Mouse (Mus musculus) gastrocnemius, adult 18-20 months (tissue): Measurements from ENCODE around the gene Ssc5d. TPM values are rescaled to one million over a fixed set of nuclear protein-coding genes. Genes with fewer than 3 reads are reported as not detected.

ENCODE experiments used
- DNase-seq: peaks from one replicate; pipeline ENCODE4 v3.0.0; 2021; ENCODE audit warnings: low spot score
- total RNA-seq, 2 experiments: library from RNA; stranded (reverse); gene quantifications; 2 replicates each; pipeline ENCODE4 v1.2.3; 2021

Gene Ssc5d
- total RNA-seq, 2 experiments from 2014 or later, result 3.9 to 4.7 TPM

DNA sequence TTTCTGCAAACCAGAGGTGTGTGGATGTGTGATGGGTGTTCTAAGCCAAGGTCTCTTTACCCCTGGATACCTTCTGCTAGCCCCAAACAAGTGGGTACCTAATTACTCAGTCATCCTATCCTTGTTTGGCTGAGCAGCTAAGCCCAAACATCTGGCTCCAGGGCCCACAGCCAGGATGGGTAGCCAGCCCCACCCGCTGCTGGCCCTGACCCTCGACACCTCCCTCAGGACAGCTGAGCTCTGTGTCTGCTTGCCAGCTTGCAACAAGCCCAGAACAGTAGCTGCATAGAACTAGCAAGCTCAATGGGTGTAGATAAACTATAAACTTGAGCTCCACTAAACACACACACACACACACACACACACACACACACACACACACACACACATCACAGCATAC lies 22.3 kb downstream of the Ssc5d start:
- DNase-seq, result peak; percentile 86

DNA sequence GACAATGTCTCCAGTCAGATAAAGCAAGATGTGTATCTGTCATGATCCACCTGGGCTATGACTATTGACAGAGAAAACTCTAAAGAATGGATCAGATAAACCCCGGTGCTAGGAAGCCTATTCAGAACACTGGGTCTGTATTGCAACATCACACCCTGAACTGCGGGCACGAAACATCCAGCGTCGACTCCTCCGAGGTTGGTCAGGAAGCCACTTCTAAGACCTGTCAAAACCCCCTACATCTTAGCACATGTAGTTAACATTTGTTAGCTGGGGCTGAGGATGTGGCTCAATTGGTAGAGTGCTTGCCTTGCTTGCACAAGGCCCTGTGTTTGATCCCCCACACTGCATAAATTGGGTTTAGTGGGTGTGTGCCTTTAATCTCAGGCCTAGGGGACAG lies 22.8 kb downstream of the Ssc5d start:
- DNase-seq, result no peak

DNA sequence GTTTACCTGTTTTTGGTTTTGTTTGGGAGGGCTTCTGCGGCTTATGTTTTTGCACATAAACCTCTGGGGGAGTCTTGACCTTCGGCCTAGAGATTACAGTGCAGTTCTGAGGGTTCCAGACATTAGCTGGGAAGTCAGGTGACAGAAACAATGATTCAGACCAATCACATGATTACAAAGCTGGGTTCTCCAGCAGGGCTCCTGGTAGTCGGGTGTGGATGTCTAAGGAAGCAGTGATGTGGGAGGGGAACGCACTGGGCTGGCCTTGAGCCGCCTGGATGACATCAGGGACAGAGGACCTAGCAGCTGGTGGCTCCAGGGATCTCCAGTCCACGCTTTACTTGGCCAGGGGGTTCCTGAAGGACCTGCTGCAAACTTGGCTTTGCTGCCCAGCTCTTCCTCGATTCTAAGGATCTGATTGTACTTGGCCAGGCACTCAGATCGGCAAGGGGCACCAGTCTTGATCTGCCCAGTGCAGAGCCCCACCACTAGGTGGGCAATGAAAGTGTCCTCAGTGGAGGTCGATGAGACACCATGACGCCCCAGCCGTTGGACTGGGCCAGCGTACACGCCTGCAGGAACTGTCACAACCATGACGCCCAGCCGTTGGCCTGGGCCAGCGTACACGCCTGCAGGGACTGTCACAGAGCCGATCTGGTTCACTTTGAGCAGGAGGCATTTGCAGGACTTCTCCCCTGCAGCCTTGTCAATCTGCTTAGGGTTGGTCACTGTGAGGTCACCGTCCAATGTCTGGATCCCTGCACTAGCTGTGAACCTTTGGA lies 25.2 kb downstream of the Ssc5d start:
- DNase-seq, result no peak

DNA sequence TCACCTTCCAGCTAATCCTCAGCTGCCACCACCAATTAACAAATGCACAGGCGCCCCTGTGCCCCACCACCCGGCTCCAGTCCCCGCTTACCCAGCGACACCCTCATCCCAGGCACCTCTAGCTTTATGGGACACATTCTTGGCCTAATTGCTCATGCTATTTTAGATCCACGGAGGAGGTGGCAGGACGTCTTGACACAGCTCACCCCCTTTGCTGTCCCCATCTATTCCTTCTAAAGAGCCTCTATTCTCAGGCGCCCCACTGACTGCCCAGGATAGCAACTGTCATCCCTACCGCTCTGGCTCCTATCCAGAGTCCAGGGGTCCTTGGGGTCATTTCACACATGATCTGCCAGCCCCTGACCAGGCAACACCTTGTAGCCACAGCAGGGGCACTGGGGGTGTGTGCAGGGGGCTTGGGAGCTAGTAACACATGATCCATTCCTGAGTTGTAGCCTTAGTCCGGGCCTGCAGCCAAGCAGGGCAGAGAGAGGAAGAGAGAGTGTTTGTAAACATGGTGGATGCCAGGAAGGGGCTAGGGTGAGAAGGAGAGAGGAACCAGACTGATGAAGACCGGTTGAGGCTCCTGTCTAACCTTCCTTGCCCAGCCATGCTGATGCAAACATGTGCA lies 28.3 kb downstream of the Ssc5d start:
- DNase-seq, result peak; percentile 48

DNA sequence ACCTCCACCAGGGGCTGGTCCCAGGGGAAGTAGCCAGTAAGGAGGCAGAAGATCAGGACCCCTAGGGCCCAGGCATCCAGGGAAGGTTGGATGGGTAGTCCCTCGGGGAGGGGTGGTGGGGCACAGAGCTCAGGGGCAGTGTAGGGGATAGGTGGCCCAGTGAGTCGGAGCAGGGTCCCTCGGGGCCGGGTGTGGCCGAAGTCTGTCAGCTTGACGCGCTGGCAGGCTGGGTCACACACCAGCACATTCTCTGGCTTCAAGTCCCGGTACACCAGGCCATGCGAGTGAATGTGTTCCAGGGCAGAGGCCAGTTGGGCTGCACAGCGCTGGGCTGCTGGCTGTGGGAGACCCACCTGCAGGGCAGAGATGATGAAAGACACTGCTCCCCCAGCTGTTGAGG lies 31.8 kb downstream of the Ssc5d start:
- DNase-seq, result no peak

DNA sequence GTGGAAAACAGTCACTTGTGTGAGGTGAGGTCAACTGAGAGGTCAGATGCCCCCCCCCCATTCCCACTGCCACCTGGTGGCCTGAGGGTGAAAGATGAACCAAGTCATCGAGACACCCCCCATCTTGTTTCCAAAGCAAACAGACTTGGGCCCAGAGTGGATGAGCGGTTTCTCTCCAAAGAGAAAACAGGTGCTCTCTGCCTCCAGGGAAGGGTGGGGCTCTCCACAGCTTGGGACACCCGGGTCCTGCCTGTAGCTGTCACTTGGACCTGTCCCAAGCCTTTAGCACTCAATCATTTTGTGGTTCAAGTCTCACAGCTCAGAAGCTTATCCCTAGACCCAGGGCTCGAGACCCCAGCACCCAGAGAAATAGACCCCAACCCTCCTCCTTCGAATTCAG lies 37.9 kb downstream of the Ssc5d start:
- peak; percentile 34 for DNase-seq

DNA sequence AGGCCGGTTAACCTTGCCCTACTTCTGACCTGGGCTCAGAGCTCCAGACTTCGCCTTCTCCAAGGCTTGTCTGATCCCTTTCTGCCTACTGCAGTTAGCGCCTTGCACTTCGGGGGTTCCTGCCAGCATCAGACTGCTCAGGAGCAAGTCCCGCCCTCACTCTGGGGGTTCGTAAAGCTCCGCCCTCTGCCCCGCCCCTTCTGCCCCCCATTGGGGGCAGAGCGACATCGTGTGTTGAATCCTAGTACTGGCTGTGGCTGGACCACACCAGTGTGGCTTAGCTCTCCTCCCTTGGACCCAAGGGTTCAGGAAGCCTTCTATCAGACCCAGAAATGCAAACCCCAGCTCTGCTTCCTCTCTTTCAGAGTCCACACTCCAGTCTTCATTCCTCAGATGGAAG lies 38.7 kb downstream of the Ssc5d start, which contains the start of gene Sbk2:
TSS of gene Sbk2 (minus strand) at position 135 of the 400 bp plus-strand sequence.
- peak; percentile 93 for DNase-seq

DNA sequence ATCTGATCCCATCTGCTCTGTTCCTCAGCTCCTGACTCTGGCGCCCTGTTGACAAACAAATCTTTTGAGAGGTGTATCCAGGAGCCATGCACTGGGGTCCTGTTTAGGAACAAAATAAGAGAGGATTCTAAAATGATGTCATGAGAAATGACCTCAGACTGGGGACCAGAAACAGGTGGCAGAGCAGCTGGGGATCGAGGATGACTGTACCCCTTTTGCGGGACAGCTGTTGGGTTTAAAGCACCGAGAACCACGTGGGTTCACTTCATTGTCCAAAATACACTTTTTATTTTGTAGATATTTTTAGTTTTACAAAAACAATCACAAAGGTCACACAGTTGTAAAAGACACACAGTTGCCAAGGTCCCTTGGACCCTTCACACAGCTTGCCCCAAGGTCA lies 39.4 kb downstream of the Ssc5d start:
- no peak for DNase-seq

DNA sequence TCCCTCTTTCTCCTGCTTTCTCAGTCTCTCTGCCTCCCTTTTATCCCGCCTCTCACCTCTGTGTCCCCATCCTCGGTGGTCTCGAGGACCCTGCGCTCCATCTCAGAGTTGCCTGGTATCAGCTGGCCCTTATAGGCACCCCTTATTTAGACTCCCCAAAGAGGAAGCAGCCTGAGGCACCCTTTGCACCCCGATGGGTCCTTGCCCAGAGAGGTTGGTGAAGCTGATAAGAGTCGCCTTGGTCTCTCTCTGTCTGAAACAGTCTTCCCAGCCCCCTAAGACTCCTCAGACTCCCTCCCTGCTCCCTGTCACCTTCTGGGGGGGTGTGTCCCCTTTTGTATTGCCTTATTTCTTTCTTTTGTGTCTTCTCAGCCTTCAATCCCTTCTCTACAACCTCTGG lies 45.5 kb downstream of the Ssc5d start, which contains the start of gene Sbk3:
TSS of gene Sbk3 (minus strand) at position 101 of the 400 bp plus-strand sequence.
- no peak for DNase-seq

DNA sequence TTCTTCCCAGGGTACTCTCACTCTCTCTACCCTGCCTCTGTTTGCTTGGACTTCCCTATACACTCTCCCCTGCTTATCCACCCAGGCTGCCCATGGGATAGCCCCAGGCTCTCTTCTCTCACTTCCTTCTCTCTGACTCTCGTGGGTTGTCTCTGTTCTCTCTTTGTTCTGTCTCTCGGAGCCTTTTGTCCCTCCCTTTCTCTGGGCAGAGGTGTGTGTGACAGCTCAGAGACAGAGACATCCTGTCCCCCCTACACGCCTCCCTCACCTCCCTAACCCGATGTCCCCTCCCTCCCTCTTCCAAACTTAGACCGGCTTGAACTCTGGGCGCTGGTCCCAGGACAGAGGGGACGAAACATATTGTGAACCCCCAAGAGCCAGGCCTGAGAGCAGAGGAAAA lies 46.1 kb downstream of the Ssc5d start:
- no peak for DNase-seq

DNA sequence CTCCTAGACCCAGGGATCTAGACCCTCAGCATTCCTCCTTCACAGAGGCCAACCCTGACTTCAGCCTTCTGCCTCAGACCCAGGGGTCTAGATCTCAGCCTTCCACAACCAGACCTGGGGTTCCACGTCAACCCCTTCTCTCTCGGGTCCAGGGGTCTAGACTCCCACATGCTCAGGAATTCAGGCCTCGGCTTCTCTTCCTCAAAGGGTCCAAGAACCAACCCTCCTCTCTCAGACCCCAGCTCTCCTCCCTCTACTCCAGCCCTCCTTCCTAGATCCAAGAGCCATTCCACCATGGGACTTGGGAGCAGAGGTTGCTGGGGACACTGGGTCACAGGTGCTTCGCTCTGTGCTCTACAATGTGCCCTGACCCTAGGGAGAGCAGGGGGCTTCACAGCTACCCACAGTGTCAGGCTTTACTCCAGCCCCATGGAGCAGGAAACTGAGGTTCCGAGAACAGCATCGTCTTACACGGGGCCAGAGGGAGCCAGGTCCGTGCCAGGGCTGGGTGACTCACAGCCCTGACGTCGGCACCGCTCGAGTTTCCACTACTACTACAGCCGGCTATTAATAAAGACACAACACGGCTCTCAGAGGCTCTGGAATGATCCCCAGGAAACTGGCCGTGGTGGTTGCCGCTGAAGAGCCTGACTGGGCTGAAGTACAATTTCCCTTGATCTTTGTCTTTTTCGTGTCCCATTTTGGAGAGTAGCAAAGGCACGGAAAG lies 46.9 kb downstream of the Ssc5d start:
- DNase-seq, result peak; percentile 87

DNA sequence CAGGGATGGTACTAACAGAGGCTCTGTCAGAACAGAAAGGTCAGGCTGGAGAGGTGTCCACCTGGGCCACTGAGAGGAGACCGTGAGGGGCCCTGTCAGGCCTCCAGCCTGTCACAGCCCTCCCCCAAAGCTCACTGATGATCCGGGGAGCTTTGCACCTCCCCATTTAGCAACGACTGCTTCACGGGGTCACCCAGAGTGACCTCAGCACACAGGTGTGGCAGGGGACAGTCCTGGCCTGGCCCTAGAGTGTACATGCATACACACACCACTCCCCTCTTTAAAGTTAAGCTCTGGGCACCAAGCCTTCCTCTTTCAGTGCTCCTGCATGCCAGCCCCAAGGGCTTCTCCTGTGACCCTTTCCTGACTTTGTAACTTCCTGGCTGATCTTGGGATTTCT lies 49.9 kb downstream of the Ssc5d start:
- DNase-seq, result no peak

DNA sequence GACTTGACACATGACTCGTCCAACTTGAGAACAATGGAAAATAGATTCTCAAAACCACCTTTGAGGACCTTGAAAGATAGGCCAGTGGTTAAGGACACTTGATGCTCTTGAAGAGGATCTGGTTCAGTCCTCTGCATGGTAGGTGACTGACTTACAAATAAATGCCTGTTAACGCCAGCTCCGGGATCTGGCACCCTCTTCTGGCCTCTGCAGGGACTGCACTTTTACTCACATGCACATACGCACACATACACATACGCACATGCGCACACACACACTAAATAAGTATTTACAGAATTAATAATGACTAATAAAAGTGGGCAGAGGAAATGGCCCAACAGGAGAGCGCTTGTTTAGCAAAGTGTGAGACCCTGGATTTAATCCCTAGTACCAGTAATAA lies 51.2 kb downstream of the Ssc5d start:
- no peak for DNase-seq

DNA sequence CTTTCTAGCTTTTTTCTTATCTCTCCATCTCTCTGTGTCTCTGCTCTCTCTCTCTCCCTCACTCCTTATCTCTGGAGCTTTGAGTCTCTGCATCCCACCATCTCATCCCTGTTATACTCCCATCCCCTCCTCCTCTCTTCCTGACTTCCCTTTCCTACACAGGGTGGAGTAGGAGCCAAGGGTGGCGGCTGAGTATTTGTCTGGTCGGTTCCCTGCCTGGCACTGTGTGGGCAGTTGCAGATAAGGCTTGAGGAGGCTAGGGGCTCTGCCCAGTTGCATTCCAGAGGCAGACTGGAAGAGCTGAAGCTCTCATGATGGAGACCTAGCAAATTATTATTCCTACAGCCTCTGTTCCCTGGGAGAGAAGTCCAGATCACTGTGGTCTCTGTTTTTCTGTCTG lies 62.7 kb downstream of the Ssc5d start:
- DNase-seq, result no peak

DNA sequence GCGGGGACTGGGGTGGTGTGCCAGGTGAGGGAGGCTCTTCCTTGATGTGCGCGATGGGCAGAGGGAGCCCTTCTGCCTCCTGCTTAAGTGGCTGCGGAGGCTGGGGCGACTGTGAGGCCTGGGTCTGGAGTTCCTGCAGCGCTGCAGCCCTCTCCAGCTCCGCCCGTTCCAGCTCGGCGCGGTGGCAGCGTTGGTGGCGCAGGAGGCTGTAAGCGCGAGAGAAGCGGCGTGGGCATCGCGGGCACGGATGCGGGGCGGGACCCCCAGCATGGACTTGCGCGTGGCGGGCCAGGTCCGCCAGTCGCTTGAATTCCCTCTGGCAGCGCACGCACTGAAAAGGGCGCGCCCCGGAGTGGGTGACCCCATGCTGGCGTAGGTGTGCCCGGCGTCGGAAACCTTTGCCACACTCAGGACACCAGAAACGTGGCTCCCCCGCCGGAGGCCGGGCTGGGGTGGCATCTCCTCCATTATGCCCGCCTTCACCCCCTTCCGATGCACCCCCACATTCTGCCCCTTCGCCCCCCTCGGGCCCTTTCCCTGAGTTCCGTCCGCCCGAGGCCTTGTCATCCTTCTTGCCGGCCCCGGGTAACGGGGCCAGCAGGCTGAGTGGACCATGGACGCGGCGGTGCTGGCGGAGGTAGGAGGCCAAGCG lies 67.9 kb downstream of the Ssc5d start:
- DNase-seq, result no peak

DNA sequence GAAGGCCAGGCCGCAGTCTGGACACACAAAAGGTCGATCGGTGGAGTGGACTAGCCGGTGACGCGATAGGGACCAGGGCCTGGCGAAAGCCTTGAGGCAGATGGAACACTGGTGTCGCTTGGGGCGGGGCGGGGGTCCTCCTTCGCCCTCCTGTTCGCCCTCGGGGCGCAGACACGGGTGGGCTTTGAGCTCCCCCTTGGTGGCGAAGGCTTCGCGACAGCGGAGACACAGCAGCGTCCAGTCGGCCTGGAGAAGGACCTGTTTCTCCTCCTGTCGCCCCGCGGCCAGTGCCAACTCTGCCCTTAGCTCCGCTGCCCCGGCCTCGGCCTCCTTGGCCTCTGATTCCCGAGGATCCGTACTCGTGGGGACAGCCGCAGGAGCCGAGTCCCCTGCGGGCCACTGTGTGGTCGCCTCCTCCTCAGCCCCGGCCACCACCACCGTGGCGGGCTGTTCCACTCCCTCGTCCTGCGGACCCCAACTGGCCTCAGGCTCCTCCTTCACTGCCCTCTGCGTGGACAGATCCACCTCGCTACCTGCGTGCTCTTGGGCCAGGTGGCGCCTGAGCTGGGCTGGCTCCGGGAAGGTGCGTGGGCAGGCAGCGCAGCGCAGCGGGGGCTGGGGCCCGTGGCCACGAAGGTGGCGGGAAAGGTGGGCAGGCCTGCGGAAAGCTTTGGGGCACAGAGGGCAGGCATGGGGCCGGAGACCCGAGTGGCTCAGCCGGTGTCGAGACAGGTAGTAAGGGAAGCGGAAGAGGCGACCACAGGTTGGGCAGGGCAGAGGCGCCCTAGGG lies 68.6 kb downstream of the Ssc5d start:
- no peak for DNase-seq

Other genes starting within 250 kb of the Ssc5d start
- gene Hspbp1, start 240.7 kb upstream of the Ssc5d start, total RNA-seq, result 10 to 100 TPM; 22.1 to 23.9 TPM
- under 1 TPM; 0.50 to 0.64 TPM for gene Brsk1, start 235.2 kb upstream of the Ssc5d start, total RNA-seq
- gene Tmem150b, start 200.5 kb upstream of the Ssc5d start, total RNA-seq, result not detected
- 1 to 10 TPM; 5.5 to 5.6 TPM for gene Kmt5c, start 185.7 kb upstream of the Ssc5d start, total RNA-seq
- gene Cox6b2, start 172.7 kb upstream of the Ssc5d start, total RNA-seq, result 1 to 10 TPM in 1 of 2 experiments, under 1 TPM in 1; 0.87 to 1.3 TPM
- gene Fam71e2, start 154.5 kb upstream of the Ssc5d start, total RNA-seq, result not detected
- gene Il11, start 142.9 kb upstream of the Ssc5d start, total RNA-seq, result under 1 TPM in 1 of 2 experiments, not detected in 1; 0.14 TPM
- not detected for gene Tmem190, start 142.8 kb upstream of the Ssc5d start, total RNA-seq
- 10 to 100 TPM in 1 of 2 experiments, 1 to 10 TPM in 1; 7.1 to 10.0 TPM for gene Tmem238, start 136.1 kb upstream of the Ssc5d start, total RNA-seq
- gene Rpl28, start 132.9 kb upstream of the Ssc5d start, total RNA-seq, result 100 to 1,000 TPM; 582 to 601 TPM
- 10 to 100 TPM; 84.1 to 86.9 TPM for gene Ube2s, start 113.2 kb upstream of the Ssc5d start, total RNA-seq
- not detected for gene Shisa7, start 81.1 kb upstream of the Ssc5d start, total RNA-seq
- gene Isoc2b, start 55.5 kb upstream of the Ssc5d start, total RNA-seq, result 1 to 10 TPM; 6.0 to 8.2 TPM
- 10 to 100 TPM; 26.9 to 32.6 TPM for gene Isoc2a, start 48.6 kb upstream of the Ssc5d start, total RNA-seq
- under 1 TPM; 0.18 to 0.64 TPM for gene Gm36210, start 19.3 kb upstream of the Ssc5d start, total RNA-seq
- 1 to 10 TPM; 8.7 to 8.9 TPM for gene Zfp628, start 10.6 kb upstream of the Ssc5d start, total RNA-seq
- gene Nat14, start 3.8 kb upstream of the Ssc5d start, total RNA-seq, result 1 to 10 TPM; 3.2 to 4.6 TPM
- 100 to 1,000 TPM in 1 of 2 experiments, 10 to 100 TPM in 1; 37.4 to 119 TPM for gene Sbk2, start 38.6 kb downstream of the Ssc5d start, total RNA-seq
- 10 to 100 TPM in 1 of 2 experiments, 1 to 10 TPM in 1; 1.8 to 15.5 TPM for gene Sbk3, start 45.4 kb downstream of the Ssc5d start, total RNA-seq
- gene Zfp579, start 70.4 kb downstream of the Ssc5d start, total RNA-seq, result 10 to 100 TPM in 1 of 2 experiments, 1 to 10 TPM in 1; 8.7 to 13.9 TPM
- 1 to 10 TPM; 8.0 to 8.5 TPM for gene Zfp524, start 88.6 kb downstream of the Ssc5d start, total RNA-seq
- gene Fiz1, start 88.9 kb downstream of the Ssc5d start, total RNA-seq, result 10 to 100 TPM; 19.0 to 24.4 TPM
- not detected for gene Gm44973, start 89.7 kb downstream of the Ssc5d start, total RNA-seq
- 10 to 100 TPM; 12.4 to 13.2 TPM for gene Zfp865, start 94.6 kb downstream of the Ssc5d start, total RNA-seq
- gene Ccdc106, start 94.8 kb downstream of the Ssc5d start, total RNA-seq, result not detected
- gene 4632433K11Rik, start 108.3 kb downstream of the Ssc5d start, total RNA-seq, result not detected
- 1 to 10 TPM; 2.7 to 2.8 TPM for gene Zfp784, start 112.7 kb downstream of the Ssc5d start, total RNA-seq
- gene Zfp580, start 125.8 kb downstream of the Ssc5d start, total RNA-seq, result 1 to 10 TPM; 2.4 to 3.7 TPM
- gene U2af2, start 136.4 kb downstream of the Ssc5d start, total RNA-seq, result 10 to 100 TPM; 39.0 to 49.6 TPM
- 100 to 1,000 TPM; 161 to 183 TPM for gene Epn1, start 154.4 kb downstream of the Ssc5d start, total RNA-seq
- not detected for gene Rfpl4, start 191.2 kb downstream of the Ssc5d start, total RNA-seq
- 1 to 10 TPM; 2.1 to 2.6 TPM for gene Rasl2-9, start 200.2 kb downstream of the Ssc5d start, total RNA-seq
- not detected for gene Vmn1r55, start 223.9 kb downstream of the Ssc5d start, total RNA-seq